Mouse (Mus musculus) heart, embryonic 11.5 days (tissue): Measurements from ENCODE around the gene Gm29797. TPM values are rescaled to one million over a fixed set of nuclear protein-coding genes. Genes with fewer than 3 reads are reported as not detected.

Source experiments
- ATAC-seq: fragments of 200-750 bp; cut with Nextera tagmentation; replicated peaks from 2 replicates; pipeline ENCODE4 v1.8.0; 2017; ENCODE audit warnings: moderate library complexity; ENCODE audit not compliant: insufficient number of reproducible peaks, low FRiP score, low TSS enrichment
- H3K27ac ChIP-seq: fragments of 300-500 bp; sonication (generic); 2 replicates; pipeline ENCODE4 v1.5.1; 2014; ENCODE audit warnings: mild to moderate bottlenecking, low read depth, low read length
- H3K27me3 ChIP-seq: fragments of 300-500 bp; sonication (generic); 2 replicates; pipeline ENCODE4 v1.6.1; 2014; ENCODE audit warnings: mild to moderate bottlenecking, low read length, mixed read lengths; ENCODE audit not compliant: control insufficient read depth, insufficient read depth
- H3K36me3 ChIP-seq: fragments of 300-500 bp; sonication (generic); 2 replicates; pipeline ENCODE4 v1.6.1; 2014; ENCODE audit warnings: mild to moderate bottlenecking, low read length, moderate library complexity, mixed read lengths; ENCODE audit not compliant: control insufficient read depth, insufficient read depth
- H3K4me1 ChIP-seq: fragments of 300-500 bp; sonication (generic); 2 replicates; pipeline ENCODE4 v1.6.1; 2014; ENCODE audit warnings: low read length; ENCODE audit not compliant: control insufficient read depth, insufficient read depth
- H3K4me2 ChIP-seq: fragments of 300-500 bp; sonication (generic); 2 replicates; pipeline ENCODE4 v1.6.1; 2014; ENCODE audit warnings: mild to moderate bottlenecking, moderate library complexity
- H3K4me3 ChIP-seq: fragments of 300-500 bp; sonication (generic); 2 replicates; pipeline ENCODE4 v1.5.1; 2014; ENCODE audit warnings: low read depth, low read length
- H3K9ac ChIP-seq: fragments of 300-500 bp; sonication (generic); 2 replicates; pipeline ENCODE4 v1.6.1; 2014; ENCODE audit warnings: mild to moderate bottlenecking, low read depth, low read length, moderate library complexity
- H3K9me3 ChIP-seq: fragments of 300-500 bp; sonication (generic); replicated peaks from 2 replicates; pipeline ENCODE4 v1.6.1; 2016; ENCODE audit warnings: low read length; ENCODE audit not compliant: control insufficient read depth
- WGBS: fragments of 180-500 bp; shearing (Covaris S2); extraction: QIAGEN DNeasy Blood & Tissue Kit; methylation state at CpG from one replicate; pipeline ENCODE4 v1.1.7; 2014; ENCODE audit not compliant: insufficient replicate concordance; 5-methylcytosine and 5-hydroxymethylcytosine counted together
- polyA plus RNA-seq: library from polyadenylated mRNA; unstranded; fragments of >200 nt; fragmentation: Nextera tagmentation; extraction: Ambion mirVana; gene quantifications from 2 replicates; pipeline ENCODE4 v1.2.1, GENCODE M21; 2014

The Gm29797 gene
- polyA plus RNA-seq, 1 experiment from 2014 or later = not detected

GRCm38 (mm10) chr2:181662620-181663297 lies 5.9 kb downstream of the Gm29797 start:
- no peak overlapping the region for H3K9ac ChIP-seq
- H3K4me1 ChIP-seq = peaks cover 9% of the 10 kb centered on the region; the same call in 1 of the 2 replicates
- no peak overlapping the region for H3K4me3 ChIP-seq
- H3K9me3 ChIP-seq = no peaks in the 10 kb centered on the region
- WGBS = 70% methylated on average over 3 of the region's 3 CpGs
- 0 out of 2 replicates have a peak, but pooled peaks have one; percentile 2 for ATAC-seq
- peak overlapping the region; percentile 73 for H3K27ac ChIP-seq
- no peaks in the 10 kb centered on the region for H3K36me3 ChIP-seq
- no peak overlapping the region for H3K4me2 ChIP-seq
- no peaks in the 10 kb centered on the region for H3K27me3 ChIP-seq

GRCm38 (mm10) chr2:181663298-181663630 lies 6.4 kb downstream of the Gm29797 start:
- Histone ChIP-seq H3K4me2 (no peak overlapping the region), H3K4me1 (peaks cover 9% of the 10 kb centered on the region; the same call in 1 of the 2 replicates), H3K4me3 (no peak overlapping the region), H3K27ac (peak overlapping the region; percentile 62; the same call in 1 of the 2 replicates), H3K9me3 (no peaks in the 10 kb centered on the region), H3K9ac (no peak overlapping the region), H3K27me3 (peaks cover 3% of the 10 kb centered on the region), H3K36me3 (no peaks in the 10 kb centered on the region)
- WGBS = 7% methylated on average over 4 of the region's 4 CpGs
- peak; percentile 40; the same call in 1 of the 2 replicates for ATAC-seq

- peaks cover 10% of the 10 kb centered on the region for H3K4me1 ChIP-seq
- H3K4me3 ChIP-seq = peak overlapping the region; percentile 56
- no peaks in the 10 kb centered on the region for H3K36me3 ChIP-seq
- peak overlapping the region; percentile 83 for H3K4me2 ChIP-seq
- H3K9me3 ChIP-seq = no peaks in the 10 kb centered on the region
- H3K27me3 ChIP-seq = peaks cover 64% of the 10 kb centered on the region
- no peak overlapping the region for H3K27ac ChIP-seq
- H3K9ac ChIP-seq = peak overlapping the region; percentile 65
- ATAC-seq = no peak
- 4% methylated on average over 54 of the region's 56 CpGs for WGBS
Observed at GRCm38 (mm10) chr2:181670285-181670912, 13.6 kb downstream of the Gm29797 start.

- no peak for ATAC-seq
- Histone ChIP-seq H3K27ac (no peak overlapping the region), H3K9ac (peak overlapping the region; percentile 65), H3K36me3 (no peaks in the 10 kb centered on the region), H3K4me3 (peak overlapping the region; percentile 56), H3K4me1 (peaks cover 14% of the 10 kb centered on the region), H3K9me3 (no peaks in the 10 kb centered on the region), H3K27me3 (peaks cover 64% of the 10 kb centered on the region), H3K4me2 (peak overlapping the region; percentile 83)
- under 1% methylated on average over 41 of the region's 41 CpGs for WGBS
Observed at GRCm38 (mm10) chr2:181670913-181671311, 14.1 kb downstream of the Gm29797 start.

- ATAC-seq = peak; percentile 48; the same call in 1 of the 2 replicates
- Histone ChIP-seq H3K36me3 (no peaks in the 10 kb centered on the region), H3K4me2 (peak within 1 kb of the TSS; percentile 83), H3K9me3 (no peaks in the 10 kb centered on the region), H3K9ac (peak within 1 kb of the TSS; percentile 65), H3K4me1 (peaks cover 14% of the 10 kb centered on the region), H3K4me3 (peak within 1 kb of the TSS; percentile 56), H3K27ac (no peak within 1 kb of the TSS), H3K27me3 (peaks cover 64% of the 10 kb centered on the region)
- 0% methylated on average over 43 of the region's 43 CpGs for WGBS
Observed at GRCm38 (mm10) chr2:181671326-181671725, 14.5 kb downstream of the Gm29797 start, which contains the start of gene Sox18. Gene Sox18, minus strand, starts transcription at chr2:181671640.

- Histone ChIP-seq H3K27ac (no peak overlapping the region), H3K4me2 (peak overlapping the region; percentile 83), H3K27me3 (peaks cover 64% of the 10 kb centered on the region), H3K4me1 (peaks cover 14% of the 10 kb centered on the region), H3K9me3 (no peaks in the 10 kb centered on the region), H3K9ac (no peak overlapping the region), H3K36me3 (no peaks in the 10 kb centered on the region), H3K4me3 (peak overlapping the region; percentile 56; the same call in 1 of the 2 replicates)
- WGBS = 22% methylated on average over 7 of the region's 7 CpGs
- no peak for ATAC-seq
Observed at GRCm38 (mm10) chr2:181671984-181672383, 15.2 kb downstream of the Gm29797 start.

- no peak overlapping the region for H3K27ac ChIP-seq
- no peaks in the 10 kb centered on the region for H3K36me3 ChIP-seq
- no peaks in the 10 kb centered on the region for H3K9me3 ChIP-seq
- H3K27me3 ChIP-seq = peaks cover 58% of the 10 kb centered on the region
- no peak for ATAC-seq
- H3K4me1 ChIP-seq = peaks cover 14% of the 10 kb centered on the region
- no peak overlapping the region for H3K4me2 ChIP-seq
- no peak overlapping the region for H3K4me3 ChIP-seq
- WGBS = 65% methylated on average over 1 of the region's 1 CpGs
- H3K9ac ChIP-seq = no peak overlapping the region
Observed at GRCm38 (mm10) chr2:181673501-181673900, 16.7 kb downstream of the Gm29797 start.

- no peak for ATAC-seq
- Histone ChIP-seq H3K9me3 (no peaks in the 10 kb centered on the region), H3K27me3 (peaks cover 44% of the 10 kb centered on the region), H3K4me2 (peak overlapping the region; percentile 61), H3K36me3 (no peaks in the 10 kb centered on the region), H3K9ac (no peak overlapping the region), H3K4me1 (peaks cover 14% of the 10 kb centered on the region), H3K4me3 (no peak overlapping the region), H3K27ac (0 out of 2 replicates have a peak overlapping the region, but pooled peaks have one; percentile 22)
- 76% methylated on average over 4 of the region's 4 CpGs for WGBS
Observed at GRCm38 (mm10) chr2:181674934-181675333, 18.1 kb downstream of the Gm29797 start.
